Mouse (Mus musculus): Measurements from ENCODE around the gene Olfr328.
"Not testable (repeated sequence)": the region's sequence is repeated elsewhere in the genome, so short reads cannot be mapped to it uniquely, and the experiment has no call there.

Olfr328 gene

GRCm38 (mm10) chr11:58518916-58519315 lies 36.5 kb downstream of the Olfr328 start:
- not testable (repeated sequence) for H3K27me3 ChIP-seq (ENCODE audit: control insufficient read depth, insufficient read depth, low read length, poor library complexity, severe bottlenecking); H3K36me3 ChIP-seq (ENCODE audit: control insufficient read depth, insufficient read depth, low read length, poor library complexity, severe bottlenecking); DNase-seq (ENCODE audit: low read depth, low spot score)

- not testable (repeated sequence) for H3K27me3 ChIP-seq (ENCODE audit: control insufficient read depth, insufficient read depth, low read length, poor library complexity, severe bottlenecking); DNase-seq (ENCODE audit: low read depth, low spot score); H3K36me3 ChIP-seq (ENCODE audit: control insufficient read depth, insufficient read depth, low read length, poor library complexity, severe bottlenecking)
Measured at GRCm38 (mm10) chr11:58509058-58509457, 46.4 kb downstream of the Olfr328 start.

GRCm38 (mm10) chr11:58502472-58502871 lies 53.0 kb downstream of the Olfr328 start, which contains the start of gene Olfr331:
Gene Olfr331, minus strand, starts transcription at chr11:58502572.
- not testable (repeated sequence) for H3K27me3 ChIP-seq (ENCODE audit: control insufficient read depth, insufficient read depth, low read length, poor library complexity, severe bottlenecking); H3K36me3 ChIP-seq (ENCODE audit: control insufficient read depth, insufficient read depth, low read length, poor library complexity, severe bottlenecking); DNase-seq (ENCODE audit: low read depth, low spot score)
